Mouse (Mus musculus) frontal cortex, postnatal 25 days (tissue): ENCODE measurements around the gene Mcrip2.

Source experiments
- DNase-seq, 2 experiments: peaks; one replicate each; pipeline ENCODE4 v3.0.0; 2022; ENCODE audit warnings: low spot score in 2 of 2

The Mcrip2 gene

DNA sequence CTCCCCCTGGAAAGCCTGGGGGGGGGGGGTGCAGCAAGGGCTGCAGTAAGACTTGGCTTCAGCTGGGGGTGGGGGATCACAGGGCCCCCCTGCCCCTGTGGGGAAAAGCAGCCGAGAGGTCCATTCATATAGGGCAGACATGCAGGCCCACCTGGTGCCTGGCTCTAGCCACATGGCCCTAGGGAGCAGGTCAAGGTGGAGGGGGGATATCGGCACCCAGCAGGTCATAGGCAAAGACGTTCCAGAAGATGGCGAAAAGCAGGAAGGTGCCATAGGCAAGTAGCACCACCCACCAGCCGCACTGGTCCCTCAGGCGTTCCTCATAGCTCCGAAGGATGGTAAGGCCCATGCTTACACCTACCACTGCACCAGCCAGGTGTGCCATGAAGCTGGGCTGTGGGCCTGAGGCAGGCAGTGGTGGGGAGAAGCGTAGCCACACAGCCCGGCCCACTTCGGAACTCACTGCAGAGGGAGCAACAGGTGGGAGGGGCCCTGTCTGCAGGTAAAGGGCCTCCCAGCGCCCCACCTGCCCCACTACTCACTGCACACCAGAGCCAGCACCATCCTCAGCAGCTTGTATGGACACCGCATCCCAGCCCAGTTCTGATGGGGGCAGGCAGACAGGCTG, 33.9 kb downstream of the Mcrip2 start:
- DNase-seq = no peak

GRCm38 (mm10) chr17:25833961-25834594, 34.5 kb downstream of the Mcrip2 start:
- no peak for DNase-seq

DNA sequence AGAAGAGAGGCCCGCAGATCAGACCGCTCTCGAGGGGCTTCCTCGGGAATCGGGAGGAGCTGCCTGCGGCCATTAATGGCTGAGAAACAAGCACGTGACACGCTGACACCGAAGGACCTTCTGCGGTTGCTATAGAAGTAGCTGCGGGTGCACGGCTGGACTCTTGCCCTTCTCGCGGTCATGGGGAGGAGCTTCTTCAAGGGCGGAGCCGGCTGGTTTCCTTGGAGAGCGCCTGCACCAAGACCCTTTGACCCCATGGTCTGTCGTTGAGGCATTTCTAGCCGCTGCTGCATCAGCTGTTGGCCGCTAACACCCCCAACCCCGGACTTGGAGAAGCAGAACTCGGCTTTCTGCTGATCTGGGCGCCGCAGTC, 35.3 kb downstream of the Mcrip2 start, which contains the start of gene Stub1:
Stub1 (minus strand) TSS at position 114 of the 373 bp plus-strand sequence.
- peak in 1 of 2 experiments; percentile 77 for DNase-seq

DNA sequence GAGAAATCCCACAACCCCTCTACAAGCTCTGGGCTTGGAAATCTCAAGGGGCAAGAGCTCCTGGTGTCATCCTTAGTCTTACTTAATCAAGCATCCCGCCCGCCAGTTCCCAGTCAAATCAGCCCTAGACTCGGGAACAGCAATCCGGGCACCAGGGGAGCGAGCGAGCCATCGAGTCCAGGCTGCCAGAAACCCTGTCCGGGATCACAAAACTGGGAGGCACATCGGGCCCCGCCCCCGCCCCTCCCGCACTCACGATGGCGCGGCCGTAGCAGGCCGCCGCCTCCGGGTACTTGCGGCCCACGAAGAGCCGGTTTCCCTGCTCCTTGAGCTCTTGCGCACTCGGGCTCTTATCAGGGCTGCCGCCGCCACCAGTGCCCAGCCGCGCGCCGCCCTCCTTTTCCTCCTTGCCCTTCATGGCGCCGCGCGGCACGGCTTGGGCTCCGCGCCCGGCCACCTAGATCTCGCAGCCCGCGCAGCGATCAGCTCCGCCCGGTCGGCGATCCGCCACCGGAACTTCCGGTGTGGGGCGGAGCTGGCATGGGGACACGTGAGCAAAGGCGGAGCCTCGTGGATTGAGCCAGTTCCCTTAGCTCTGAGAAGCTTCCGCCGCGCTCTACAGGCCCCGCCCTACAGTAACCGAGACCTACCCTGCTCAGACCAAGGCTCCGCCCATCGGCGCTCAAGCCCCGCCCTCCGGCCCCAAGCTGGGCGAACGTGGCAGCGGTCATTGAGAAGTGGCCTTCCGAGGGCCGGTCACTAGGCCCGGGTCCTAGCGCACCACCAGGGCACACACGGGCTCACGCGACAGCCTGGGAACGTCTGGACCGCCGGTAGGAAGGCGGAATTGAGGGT, 35.9 kb downstream of the Mcrip2 start:
- peak; percentile 95 to 96 for DNase-seq

GRCm38 (mm10) chr17:25831451-25832281, 36.9 kb downstream of the Mcrip2 start:
- no peak for DNase-seq

GRCm38 (mm10) chr17:25830806-25831431, 37.6 kb downstream of the Mcrip2 start:
- no peak for DNase-seq

DNA sequence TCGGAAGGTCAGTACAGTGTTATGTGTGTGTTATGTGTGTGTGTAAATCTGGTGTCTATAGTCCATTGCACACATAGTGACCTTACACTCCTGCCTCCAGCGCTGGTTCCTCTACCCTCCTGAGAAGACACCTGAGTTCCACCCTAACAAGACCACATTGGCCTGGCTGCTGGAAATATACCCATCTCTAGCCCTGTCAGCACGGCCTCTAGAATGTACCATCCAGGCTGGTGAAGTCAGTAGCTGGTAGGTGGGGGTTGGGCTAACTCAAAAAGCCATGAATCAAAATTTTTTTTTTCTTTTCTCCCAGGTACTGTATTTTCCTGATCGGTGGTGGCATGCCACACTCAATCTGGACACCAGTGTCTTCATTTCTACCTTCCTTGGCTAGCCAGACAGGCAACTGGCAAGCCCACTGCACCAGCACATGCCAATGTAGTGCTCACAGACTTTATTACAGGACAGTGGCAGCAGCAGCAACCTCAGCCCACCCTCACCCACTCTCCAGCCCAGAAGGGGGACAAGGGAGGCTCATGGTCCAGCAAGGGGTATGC, 38.3 kb downstream of the Mcrip2 start:
- DNase-seq = no peak

DNA sequence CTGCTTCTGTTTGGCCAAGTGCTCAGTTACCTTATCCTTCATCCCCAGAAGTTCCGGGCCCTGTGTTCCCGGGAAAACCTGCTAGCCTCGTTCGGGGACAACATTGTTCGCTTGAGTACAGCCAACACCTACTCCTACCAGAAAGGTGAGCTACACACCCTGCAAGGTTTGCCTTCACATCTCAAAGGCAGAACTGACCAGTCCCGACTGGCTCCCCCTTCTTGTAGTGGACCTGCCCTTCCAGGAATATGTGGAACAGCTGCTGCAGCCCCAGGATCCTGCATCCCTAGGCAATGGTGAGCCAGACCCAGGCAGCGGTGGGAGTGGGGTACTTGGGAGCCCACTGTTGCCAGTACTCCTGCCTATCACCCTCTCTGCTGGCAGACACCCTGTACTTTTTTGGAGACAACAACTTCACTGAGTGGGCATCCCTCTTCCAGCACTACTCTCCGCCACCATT, 39.0 kb downstream of the Mcrip2 start:
- DNase-seq = no peak

DNA sequence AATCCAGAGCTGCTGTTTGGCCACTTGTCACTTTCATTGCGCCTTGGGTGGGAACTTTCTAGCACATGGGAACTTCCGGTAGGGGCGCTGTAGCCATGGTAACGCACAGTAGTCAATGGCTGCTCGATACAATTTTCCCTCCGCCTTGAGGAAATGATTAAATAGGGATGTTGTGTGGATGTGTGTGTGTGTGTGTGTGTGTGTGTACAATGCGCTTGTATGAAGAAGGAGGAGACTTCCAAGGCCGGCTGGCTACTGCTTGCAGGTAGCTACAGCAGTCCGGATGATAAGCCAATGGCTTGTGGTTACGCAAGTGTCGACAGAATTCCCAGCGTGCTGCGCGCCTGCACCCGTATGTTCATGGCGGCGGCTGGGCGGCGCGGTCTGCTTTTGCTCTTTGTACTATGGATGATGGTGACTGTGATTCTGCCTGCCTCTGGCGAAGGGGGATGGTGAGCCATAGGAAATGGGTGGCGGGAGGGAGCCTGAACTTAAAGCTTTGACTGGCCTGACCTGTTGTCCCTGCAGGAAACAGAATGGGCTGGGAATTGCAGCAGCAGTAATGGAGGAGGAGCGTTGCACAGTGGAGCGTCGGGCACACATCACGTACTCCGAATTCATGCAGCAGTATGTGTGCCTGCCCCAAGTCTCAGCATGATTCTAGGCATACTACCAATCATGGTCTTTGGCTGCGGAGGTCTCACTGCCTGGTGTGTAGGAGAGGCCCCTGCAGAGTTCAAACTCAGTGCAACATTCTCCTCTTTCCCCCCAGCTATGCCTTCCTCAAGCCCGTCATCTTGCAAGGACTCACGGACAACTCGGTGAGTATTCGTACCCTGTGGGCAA, 39.6 kb downstream of the Mcrip2 start, which contains the start of gene Jmjd8:
Jmjd8 (plus strand) TSS at position 156 of the 846 bp plus-strand sequence.
- peak; percentile 73 to 75 for DNase-seq

DNA sequence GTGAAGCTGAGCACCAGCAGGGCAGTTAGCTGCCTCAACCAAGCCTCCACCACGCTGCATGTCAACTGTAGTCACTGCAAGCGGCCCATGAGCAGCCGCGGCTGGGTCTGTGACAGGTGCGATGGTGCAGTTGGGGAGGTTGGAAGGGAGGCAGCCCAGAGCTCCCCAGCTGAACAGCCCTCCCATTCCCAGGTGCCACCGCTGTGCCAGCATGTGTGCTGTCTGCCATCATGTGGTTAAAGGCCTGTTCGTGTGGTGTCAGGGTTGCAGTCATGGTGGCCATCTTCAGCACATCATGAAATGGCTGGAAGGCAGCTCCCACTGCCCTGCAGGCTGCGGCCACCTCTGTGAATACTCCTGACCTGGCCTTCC, 40.4 kb downstream of the Mcrip2 start:
- DNase-seq = no peak

- no peak for DNase-seq
These were observed 40.9 kb downstream of the Mcrip2 start for GRCm38 (mm10) chr17:25827546-25828222.

DNA sequence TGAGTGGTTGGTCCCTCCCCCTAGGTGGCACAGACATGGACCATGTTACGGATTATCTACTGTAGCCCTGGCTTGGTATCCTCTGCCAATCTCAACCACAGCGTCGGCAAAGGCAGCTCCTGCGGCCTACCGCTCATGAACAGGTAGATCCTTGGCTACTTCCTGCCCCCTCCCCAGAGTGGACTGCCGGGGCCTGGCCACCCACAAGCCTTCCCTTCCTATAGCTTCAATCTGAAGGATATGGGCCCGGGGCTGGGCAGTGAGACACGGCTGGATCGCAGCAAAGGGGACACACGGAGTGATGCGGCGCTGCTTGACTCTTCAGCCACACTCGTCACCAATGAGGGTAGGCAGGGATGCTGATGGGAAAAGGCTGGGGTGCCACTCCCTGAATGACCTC, 41.6 kb downstream of the Mcrip2 start:
- DNase-seq = no peak

GRCm38 (mm10) chr17:25825984-25826570, 42.5 kb downstream of the Mcrip2 start:
- no peak for DNase-seq

GRCm38 (mm10) chr17:25825311-25825710, 43.3 kb downstream of the Mcrip2 start:
- DNase-seq = no peak

GRCm38 (mm10) chr17:25824362-25825142, 44.0 kb downstream of the Mcrip2 start:
- no peak for DNase-seq

DNA sequence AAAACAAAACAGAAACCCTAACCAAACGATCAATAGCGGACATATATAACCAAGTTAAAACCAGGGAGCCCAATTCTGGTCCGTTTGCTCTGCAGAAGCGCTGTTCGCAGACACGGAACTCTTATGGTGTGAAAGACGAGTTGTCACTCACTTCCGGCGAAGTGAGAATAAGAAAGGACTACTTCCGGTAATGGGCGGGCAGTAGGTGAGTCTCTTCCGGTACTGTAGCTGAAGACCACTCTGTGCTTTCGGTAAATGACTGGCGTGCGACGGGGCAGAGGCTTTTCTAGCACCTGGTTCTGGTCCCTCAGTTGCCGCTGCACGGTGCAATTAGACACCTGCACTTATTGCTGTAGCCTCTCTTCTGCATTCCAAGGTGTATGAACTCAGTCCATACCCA, 45.1 kb downstream of the Mcrip2 start, which contains the start of gene Wdr24:
Wdr24 (plus strand) TSS at position 176 of the 400 bp plus-strand sequence.
- DNase-seq = peak in 1 of 2 experiments; percentile 68

- DNase-seq = no peak
These were observed 49.4 kb downstream of the Mcrip2 start for GRCm38 (mm10) chr17:25818851-25819780.
